Mouse (Mus musculus): Measurements from ENCODE around the gene Myo5c. TPM values are rescaled to one million over a fixed set of nuclear protein-coding genes. Genes with fewer than 3 reads are reported as not detected.

The Myo5c gene
- 2.2 TPM for polyA plus RNA-seq (2015; fragmentation: Illumina TruSeq; extraction: RNeasy Lipid Tissue Mini Kit (QIAGEN cat#74804); ENCODE audit: low read depth, low replicate concordance)

DNA sequence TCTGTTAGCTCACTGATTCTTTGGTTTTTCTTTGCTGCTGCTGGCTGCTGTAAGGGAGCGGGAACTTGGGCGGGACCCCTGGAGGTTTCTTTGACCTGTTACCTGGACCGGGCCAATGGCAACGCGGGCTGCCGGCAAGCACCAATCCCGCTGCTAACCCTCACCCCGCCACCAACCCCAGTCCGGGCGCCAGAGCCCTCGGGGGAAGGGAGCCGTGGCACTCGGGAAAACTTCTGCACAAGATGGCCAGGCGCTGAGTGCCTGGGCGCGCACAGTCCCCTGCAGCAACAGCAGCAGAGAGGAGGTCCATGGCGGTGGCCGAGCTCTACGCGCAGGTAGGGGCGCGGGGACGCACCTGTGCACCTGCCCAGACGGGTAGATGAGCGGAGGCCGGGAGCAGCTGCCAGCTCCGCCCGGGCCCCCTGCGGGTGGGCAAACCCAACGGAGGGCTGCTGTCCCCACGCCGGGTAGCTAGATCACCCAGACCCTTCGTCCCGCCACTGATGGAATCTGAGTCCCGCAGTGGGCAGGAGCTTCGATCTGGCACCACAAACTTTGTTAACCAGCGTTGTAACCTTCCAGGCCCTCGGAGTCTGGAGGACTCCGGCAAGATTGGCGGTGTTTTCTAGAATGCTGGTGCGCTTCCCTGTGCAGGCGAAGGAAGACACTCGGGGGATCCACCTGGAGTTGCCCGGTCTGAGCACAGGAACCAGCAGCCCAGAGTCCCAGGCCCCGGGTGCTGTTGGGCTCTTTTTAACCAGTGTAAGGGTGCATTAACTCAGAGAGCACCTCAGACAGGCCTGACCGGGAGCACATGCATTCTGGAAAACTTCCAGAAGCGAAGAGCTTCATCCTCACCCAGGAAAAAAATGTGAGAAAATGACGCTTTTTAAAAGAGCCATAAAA is at the start of gene Myo5c:
Myo5c (plus strand) TSS at position 180 of the 906 bp plus-strand sequence.

DNA sequence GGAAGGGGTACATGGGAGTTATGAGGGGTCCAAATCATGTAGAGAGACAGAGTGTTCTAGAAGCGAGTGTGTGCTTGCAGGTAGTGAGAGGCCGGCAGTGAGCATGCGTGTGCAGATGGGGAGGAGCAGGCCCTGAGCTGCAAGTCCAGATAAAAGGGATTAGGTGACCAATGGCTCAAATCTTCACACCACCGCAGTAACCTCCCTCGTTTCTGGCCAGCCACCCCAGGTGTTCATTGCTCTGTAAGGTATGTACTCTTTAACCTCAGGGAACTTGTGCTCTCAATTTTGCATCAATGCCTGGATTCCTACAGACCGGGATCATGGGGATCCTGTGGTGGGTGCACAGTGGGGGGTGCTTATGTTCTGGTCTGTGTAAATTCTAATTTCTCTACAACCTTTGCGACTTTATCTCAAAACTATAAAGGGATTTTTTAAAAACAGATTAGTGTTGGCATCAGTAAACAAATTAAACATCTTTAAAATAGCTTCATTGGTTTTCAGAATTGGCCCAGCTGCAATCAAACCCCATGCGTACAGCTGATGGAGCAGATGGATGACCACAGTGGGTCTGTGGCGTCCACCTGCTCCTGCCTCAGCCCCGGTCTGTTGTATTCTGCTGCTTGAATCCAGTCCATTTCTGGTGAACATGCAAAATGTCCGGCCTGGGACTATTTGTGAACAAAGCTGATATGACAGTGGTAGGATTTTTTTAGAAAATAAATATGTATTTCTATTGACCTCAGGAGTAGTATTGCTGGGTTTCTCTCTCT is 74.5 kb downstream of the Myo5c start, which contains the start of gene Gnb5:
Gnb5 (plus strand) TSS at position 163 of the 773 bp plus-strand sequence.

DNA sequence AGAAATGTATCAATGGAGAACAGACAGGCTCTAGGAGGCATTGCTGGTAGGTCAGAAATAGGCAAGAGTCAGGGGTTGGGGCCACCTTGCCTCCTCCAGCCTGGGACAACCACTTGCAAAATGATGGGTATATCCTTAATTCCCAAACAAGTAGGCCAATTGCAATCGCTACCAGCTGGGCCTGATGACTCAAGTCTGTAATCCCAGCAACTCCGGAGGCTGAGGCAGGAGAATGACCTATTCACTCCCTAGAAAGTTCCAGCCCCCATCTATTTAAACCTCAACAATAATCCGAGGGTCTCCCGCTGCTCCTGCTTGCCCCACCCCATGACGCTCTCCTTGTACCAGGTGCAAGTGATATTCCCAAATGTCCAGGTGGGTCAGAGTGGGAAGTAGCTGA is 115.6 kb downstream of the Myo5c start, which contains the start of gene Bcl2l10:
Bcl2l10 (plus strand) TSS at position 301 of the 400 bp plus-strand sequence.

Other genes with a start within 250 kb of the Myo5c start
- gene Arpp19, start 194.4 kb upstream of the Myo5c start, polyA plus RNA-seq (2015; fragmentation: Illumina TruSeq; extraction: RNeasy Lipid Tissue Mini Kit (QIAGEN cat#74804); ENCODE audit: low read depth, low replicate concordance), result 782 TPM
- 195 TPM for gene Myo5a, start 161.0 kb upstream of the Myo5c start, polyA plus RNA-seq (2015; fragmentation: Illumina TruSeq; extraction: RNeasy Lipid Tissue Mini Kit (QIAGEN cat#74804); ENCODE audit: low read depth, low replicate concordance)
- 204 TPM for gene Gnb5, start 74.3 kb downstream of the Myo5c start, polyA plus RNA-seq (2015; fragmentation: Illumina TruSeq; extraction: RNeasy Lipid Tissue Mini Kit (QIAGEN cat#74804); ENCODE audit: low read depth, low replicate concordance)
- not detected for gene Bcl2l10, start 115.7 kb downstream of the Myo5c start, polyA plus RNA-seq (2015; fragmentation: Illumina TruSeq; extraction: RNeasy Lipid Tissue Mini Kit (QIAGEN cat#74804); ENCODE audit: low read depth, low replicate concordance)
- 53.6 TPM for gene Mapk6, start 178.0 kb downstream of the Myo5c start, polyA plus RNA-seq (2015; fragmentation: Illumina TruSeq; extraction: RNeasy Lipid Tissue Mini Kit (QIAGEN cat#74804); ENCODE audit: low read depth, low replicate concordance)
- gene Leo1, start 209.5 kb downstream of the Myo5c start, polyA plus RNA-seq (2015; fragmentation: Illumina TruSeq; extraction: RNeasy Lipid Tissue Mini Kit (QIAGEN cat#74804); ENCODE audit: low read depth, low replicate concordance), result 26.7 TPM

All from brain, adult 10 weeks (tissue).